Mouse (Mus musculus): Measurements from ENCODE around the gene Pank4.
A peak's percentile ranks its signal among the peaks of the same experiment; 100 is the strongest.

Gene Pank4

DNA sequence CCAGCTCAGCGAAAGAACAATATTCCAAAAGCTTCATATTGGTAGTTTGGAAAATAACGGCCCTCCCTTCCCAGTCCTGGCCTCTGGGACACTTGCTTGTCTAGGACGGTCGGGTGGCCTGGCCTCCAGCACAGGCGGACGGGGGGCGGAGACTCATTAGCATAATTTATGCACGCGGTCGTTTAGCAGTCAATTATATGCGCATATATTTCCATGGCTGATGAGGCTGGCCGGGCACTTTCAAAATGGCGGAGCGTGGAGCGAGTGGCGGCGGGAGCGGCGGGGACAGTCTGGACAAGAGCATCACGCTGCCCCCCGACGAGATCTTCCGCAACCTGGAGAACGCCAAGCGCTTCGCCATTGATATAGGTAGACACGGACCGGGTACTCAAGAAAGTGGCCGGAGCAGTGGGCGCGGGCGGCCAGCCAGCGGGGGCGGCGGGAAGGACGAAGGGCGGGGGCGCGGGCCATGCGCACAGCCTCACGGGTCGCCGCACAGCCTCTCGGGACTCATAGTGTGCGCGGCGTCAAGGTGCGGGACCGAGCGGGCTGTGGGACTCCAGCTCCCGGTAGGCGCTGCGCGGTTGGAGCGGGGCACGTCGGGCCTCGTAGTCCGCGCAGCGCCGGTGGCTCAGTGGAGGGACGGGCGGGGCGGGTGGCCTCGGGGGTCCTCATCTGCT is at the start of gene Pank4:
Gene Pank4 (plus strand): TSS at position 223 of the 680 bp plus-strand sequence.
- peak; percentile 90 for DNase-seq

GRCm38 (mm10) chr4:154914252-154914651 is 49.7 kb upstream of the Pank4 start:
- no peak for DNase-seq

- DNase-seq: no peak
Measured at GRCm38 (mm10) chr4:154914707-154915106, 49.2 kb upstream of the Pank4 start.

- no peak for DNase-seq
Measured at GRCm38 (mm10) chr4:154915286-154915685, 48.6 kb upstream of the Pank4 start.

DNA sequence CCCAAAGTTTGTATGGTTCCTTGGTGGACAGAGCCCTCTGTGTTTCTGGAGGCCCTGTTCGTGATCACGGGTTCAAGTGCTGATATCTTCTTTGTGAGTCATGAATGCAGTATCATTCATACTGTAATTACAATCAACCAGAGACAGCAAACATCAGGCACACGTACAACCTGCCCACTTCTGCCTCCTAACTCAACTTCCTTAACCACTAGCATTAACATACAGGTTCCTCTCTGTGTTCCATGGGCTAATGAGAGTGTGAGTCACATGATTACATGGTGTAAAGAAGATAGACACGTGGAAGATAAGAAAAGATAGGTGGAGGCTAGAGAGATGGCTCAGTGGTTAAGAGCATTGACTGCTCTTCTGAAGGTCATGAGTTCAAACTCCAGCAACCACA is 47.3 kb upstream of the Pank4 start:
- DNase-seq: no peak

- DNase-seq: no peak
Measured at GRCm38 (mm10) chr4:154922291-154922690, 41.6 kb upstream of the Pank4 start.

- DNase-seq: no peak
Measured at GRCm38 (mm10) chr4:154922931-154923330, 41.0 kb upstream of the Pank4 start.

- DNase-seq: peak; percentile 80
Measured at GRCm38 (mm10) chr4:154925413-154925812, 38.5 kb upstream of the Pank4 start.

DNA sequence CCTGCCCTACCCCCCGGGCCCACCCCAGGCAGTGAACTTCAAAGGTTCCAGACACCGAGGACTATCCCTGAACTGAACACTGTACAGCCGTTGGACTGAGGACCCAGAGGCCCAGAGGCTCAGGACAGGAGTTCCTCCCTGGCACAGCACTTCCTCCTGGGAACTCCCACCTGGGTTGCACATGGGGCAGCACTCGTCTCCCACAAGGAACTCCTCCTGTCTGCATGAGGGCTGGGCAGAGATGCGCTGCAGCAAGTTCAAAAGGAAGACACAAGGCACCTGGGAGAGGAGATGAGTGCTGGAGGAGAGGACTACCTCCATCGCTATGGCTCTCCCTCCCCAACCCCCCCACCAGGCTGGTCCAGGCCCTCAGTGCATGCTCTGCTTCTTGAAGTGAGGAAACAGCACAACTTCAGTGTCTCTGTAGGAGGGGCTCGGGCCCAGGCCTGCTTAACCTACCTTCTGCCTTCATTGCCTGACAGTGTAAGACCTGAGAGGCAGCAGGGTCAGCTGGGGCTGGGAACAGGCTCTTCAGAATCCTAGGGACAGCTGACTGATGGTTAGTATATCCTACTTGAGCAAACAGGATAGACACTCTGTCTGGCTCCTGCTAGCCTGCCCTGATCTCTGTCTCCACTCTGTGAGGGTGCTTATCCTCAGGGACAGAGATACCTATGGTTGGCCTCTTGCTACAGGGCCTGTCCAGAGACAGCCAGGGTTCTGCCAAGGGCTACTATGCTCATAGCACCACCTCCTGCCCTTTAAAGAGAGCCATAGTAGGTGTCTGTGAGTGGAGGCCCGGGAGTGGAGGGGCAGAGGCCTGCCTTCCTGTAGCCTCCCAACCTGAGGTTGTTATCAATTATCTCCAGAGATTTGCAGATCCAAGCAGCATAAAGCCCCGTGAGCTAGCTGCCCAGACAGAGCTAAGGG is 36.7 kb upstream of the Pank4 start:
- DNase-seq: peak; percentile 59

GRCm38 (mm10) chr4:154927899-154928337 is 36.0 kb upstream of the Pank4 start:
- DNase-seq: peak; percentile 57

- no peak for DNase-seq
Measured at GRCm38 (mm10) chr4:154928395-154929087, 35.4 kb upstream of the Pank4 start, which contains the start of gene Tnfrsf14. Tnfrsf14 (minus strand) TSS chr4:154928563.

DNA sequence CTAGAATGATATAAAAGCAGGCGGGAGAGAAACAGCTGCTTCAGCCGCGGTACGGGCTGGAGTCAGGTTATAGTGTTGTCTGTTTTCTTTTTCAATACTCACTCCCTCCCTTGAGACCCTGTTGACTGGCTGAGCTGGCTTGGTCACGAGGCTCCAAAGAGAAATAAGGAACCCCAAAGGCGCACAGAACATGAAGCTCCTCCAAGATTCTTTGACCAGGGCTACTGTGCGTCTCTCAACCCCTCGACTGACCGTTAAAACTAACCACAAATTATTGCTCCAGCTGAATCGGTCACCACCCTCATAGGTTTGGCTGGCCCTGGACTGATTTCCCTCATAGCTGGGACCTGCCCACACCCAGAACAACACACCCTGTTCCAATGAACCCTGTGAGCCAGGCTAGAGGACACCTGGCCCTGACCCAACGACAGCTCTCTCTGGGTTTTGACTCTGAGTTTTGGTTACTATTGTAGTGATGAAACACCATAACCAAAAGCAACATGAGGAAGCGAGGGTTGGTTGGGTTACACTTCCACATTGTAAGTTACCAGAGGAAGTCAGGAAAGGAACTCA is 34.7 kb upstream of the Pank4 start:
- DNase-seq: no peak

DNA sequence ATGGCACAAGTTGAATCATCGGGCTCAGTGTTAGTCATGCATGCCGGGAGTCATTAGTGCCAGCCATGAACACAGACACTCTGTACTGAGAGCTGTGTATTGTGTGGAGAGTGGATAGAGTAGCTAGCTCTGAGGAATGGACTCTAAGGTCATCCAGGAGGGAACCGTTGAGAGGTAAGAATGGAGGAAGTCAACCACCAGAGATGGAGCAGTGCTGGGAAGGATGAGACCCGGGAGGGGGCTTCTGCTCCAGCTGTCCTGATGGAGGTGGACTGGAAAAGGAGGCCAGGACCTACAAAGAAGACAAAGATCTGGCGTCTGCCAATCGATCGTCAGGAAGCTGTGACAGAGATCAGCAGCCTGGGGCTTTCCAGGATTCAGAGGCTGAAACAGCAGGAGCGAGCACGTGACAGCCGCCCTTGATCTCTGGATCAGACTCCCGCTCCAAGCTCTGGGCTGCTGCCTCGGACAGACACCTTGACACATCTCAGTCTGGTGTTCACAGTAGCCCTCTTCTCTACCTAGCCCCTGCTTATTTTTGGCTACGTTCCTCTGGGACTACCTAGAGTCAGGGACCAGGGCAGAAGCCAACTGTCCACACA is 30.5 kb upstream of the Pank4 start:
- no peak for DNase-seq

GRCm38 (mm10) chr4:154934800-154935199 is 29.1 kb upstream of the Pank4 start:
- no peak for DNase-seq

GRCm38 (mm10) chr4:154935788-154936187 is 28.1 kb upstream of the Pank4 start:
- peak; percentile 76 for DNase-seq

GRCm38 (mm10) chr4:154936542-154937255 is 27.2 kb upstream of the Pank4 start:
- peak; percentile 77 for DNase-seq

GRCm38 (mm10) chr4:154937746-154938145 is 26.2 kb upstream of the Pank4 start:
- DNase-seq: no peak

GRCm38 (mm10) chr4:154940156-154940555 is 23.8 kb upstream of the Pank4 start:
- DNase-seq: no peak

GRCm38 (mm10) chr4:154941831-154942230 is 22.1 kb upstream of the Pank4 start:
- DNase-seq: no peak

GRCm38 (mm10) chr4:154942632-154943322 is 21.1 kb upstream of the Pank4 start:
- no peak for DNase-seq

Measured in thymus, postnatal 14 days (tissue).